Mouse (Mus musculus) right cerebral cortex, postnatal 10 days (tissue): ENCODE data around the gene Akna.

Experiments used
- DNase-seq, 2 experiments: peaks; one replicate each; pipeline ENCODE4 v3.0.0; 2021; ENCODE audit warnings: low spot score in 2 of 2

Gene Akna

GRCm38 (mm10) chr4:63319566-63319965 lies 83.6 kb downstream of the Akna start:
- DNase-seq, result peak in 1 of 2 experiments; percentile 70
